Mouse (Mus musculus): ENCODE measurements around the gene Tap2. TPM values are rescaled to one million over a fixed set of nuclear protein-coding genes. Genes with fewer than 3 reads are reported as not detected.
A peak's percentile ranks its signal among the peaks of the same experiment; 100 is the strongest.
"Not testable (repeated sequence)": the region's sequence is repeated elsewhere in the genome, so short reads cannot be mapped to it uniquely, and the experiment has no call there.

Tap2 gene
- total RNA-seq, 2 experiments from 2014 or later = 47.0 to 54.3 TPM

DNA sequence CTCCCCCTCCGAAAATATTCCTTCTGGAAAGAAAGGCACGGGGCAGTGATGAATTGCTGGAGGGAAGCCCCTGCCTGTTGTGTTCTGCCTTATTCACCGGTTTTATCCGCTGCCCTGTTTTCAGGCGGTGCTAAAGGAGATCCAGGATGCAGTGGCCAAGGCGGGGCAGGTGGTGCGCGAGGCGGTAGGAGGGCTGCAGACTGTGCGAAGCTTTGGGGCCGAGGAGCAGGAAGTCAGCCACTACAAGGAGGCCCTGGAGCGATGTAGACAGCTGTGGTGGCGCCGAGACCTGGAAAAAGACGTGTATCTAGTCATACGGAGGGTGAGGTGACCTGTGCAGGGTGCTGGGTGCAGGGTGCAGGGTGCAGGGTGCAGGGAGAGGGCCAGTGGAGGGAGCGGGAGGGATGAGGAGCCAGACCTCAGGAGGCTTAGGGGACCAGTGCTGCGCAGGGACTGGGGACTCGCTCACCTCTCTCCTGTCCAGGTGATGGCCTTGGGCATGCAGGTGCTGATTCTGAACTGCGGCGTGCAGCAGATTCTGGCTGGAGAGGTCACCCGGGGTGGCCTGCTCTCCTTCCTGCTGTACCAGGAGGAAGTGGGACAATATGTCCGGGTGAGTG lies 8.5 kb downstream of the Tap2 start:
- no peak for DNase-seq

- DNase-seq = no peak
Measured at GRCm38 (mm10) chr17:34213936-34214335, 10.6 kb downstream of the Tap2 start.

DNA sequence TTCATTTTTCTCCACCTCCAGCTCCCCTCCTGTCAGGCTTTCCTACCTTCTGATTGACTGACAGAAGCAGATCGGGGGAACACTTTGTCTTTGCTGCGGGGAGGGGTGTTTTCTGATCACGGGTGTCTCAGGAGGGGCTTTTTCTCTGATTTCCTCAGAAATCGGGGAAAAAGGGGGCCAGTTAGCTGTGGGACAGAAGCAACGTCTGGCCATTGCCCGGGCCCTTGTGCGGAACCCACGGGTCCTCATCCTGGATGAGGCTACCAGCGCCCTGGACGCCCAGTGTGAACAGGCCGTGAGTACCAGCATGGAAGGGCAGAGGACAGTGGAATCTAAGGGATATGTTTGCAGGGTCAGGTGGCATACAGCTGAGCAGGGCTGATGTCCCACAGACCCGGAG lies 11.8 kb downstream of the Tap2 start:
- DNase-seq = no peak

DNA sequence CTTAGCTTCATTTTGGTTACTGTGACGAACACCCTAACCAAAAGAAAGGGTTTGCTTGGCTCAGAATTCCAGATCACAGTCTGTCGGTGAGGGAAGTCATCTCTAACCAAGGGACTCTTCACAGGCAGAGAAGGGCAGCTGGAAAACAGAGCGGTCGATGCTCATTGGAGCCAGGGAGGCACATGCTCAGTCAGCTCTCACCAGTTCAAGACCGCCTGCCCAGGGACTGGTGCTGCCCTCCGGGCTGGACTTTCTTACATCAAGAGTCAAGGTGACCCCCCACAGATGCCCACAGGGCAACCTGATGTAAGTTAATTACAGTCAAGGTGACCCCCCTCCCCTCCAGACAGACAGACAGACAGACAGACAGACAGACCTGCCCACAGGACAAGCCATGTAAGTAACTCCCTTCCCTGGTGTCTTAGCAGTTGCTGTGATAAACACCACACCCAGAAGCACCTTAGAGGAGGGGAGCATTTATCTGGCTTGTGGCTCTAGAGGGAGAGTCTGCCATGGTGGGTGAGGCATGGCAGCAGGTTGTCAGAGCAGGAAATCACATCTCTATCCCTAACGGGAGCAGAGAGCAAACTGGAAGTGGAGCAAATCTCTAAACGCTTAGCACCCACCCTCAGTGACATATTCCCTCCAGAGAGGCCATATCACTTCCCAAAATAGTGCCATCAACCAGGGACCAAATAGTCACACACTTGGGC lies 14.0 kb downstream of the Tap2 start:
- no peak for DNase-seq

- no peak for DNase-seq
Measured at GRCm38 (mm10) chr17:34217986-34218385, 14.7 kb downstream of the Tap2 start.

DNA sequence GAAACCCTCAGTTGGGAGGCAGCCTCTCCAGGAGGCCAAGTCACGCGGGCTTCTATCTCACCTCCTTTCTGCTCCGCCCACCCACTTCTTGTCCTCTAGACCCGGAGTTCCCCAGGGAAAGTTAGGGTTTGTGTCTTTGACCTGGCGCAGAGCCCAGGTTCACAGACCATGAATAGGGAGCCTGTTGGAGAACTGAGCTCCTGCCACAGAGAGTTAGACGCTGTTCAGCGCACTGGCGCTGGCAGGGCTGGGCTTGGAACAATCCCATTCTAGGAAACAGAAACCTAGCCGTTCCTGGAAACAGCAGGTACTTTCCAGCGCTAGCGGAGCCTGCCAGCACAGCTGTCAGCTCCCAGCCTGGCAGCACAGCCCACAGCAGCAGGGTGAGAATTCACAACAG lies 15.3 kb downstream of the Tap2 start:
- DNase-seq = peak; percentile 48 to 77

DNA sequence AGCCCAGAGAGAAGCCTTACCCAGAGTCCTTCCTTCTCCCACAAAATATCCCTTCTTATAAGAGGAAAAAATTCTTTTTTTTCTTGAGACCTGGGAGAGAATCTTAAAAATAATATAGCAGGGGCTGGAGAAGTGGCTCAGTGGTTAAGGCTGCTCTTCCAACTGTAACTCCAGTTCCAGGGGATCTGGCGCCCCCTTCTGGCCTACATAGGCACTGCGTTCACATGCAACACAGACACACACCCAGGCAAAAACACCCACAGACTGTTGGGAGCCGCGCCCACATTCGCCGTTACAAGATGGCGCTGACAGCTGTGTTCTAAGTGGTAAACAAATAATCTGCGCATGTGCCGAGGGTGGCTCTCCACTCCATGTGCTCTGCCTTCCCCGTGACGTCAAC lies 15.8 kb downstream of the Tap2 start:
- DNase-seq = peak; percentile 70 to 79

- not testable (repeated sequence) for DNase-seq
Measured at GRCm38 (mm10) chr17:34219801-34220200, 16.5 kb downstream of the Tap2 start.

DNA sequence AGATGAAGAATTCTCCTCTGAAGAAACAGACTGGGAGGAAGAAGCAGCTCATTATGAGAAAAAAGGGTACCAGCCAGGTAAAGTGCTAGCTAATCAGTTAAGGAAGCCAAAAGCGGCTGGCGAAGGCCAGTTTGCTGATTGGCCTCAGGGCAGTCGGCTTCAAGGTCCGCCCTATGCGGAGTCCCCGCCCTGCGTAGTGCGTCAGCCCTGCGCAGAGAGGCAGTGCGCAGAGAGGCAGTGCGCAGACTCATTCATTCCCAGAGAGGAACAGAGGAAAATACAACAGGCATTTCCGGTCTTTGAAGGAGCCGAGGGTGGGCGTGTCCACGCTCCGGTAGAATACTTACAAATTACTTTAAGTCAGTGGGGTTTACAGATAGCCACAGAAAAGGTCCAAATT lies 17.1 kb downstream of the Tap2 start:
- not testable (repeated sequence) for DNase-seq

- no peak for DNase-seq
Measured at GRCm38 (mm10) chr17:34224816-34225215, 21.5 kb downstream of the Tap2 start.

DNA sequence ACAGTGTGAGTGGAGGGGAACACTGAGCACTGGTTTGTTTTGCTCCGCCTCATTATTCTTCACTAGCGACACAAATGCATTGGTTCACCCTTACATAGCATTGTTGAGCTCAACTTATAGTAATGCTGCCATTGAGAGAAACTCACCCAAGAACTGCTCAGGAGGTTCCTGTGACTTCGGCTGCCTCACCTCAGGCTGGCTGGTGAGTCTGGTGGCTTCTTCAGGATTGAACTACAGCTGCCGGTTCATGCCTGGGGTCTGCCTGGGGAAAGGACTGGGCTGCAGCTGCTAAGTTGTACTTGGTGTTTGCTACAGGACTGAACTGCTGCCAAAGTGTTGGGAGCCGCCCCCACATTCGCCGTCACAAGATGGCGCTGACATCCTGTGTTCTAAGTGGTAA lies 22.1 kb downstream of the Tap2 start:
- DNase-seq = no peak

DNA sequence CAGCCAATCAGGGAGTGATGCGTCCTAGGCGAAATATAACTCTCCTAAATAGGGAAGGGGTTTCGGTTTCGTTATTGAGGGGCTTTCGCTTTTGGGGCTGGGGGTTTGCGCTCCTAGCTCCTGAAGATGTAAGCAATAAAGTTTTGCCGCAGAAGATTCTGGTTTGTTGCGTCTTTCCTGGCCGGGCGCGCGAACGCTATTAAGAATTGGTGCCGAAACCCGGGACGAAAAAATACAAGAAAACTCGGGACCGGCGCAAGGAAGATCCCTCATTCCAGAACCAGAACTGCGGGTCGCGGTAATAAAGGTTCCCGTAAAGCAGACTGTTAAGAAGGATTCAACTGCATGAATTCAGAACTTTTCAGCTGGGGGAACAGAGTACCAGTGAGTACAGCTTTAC lies 22.6 kb downstream of the Tap2 start:
- not testable (repeated sequence) for DNase-seq

DNA sequence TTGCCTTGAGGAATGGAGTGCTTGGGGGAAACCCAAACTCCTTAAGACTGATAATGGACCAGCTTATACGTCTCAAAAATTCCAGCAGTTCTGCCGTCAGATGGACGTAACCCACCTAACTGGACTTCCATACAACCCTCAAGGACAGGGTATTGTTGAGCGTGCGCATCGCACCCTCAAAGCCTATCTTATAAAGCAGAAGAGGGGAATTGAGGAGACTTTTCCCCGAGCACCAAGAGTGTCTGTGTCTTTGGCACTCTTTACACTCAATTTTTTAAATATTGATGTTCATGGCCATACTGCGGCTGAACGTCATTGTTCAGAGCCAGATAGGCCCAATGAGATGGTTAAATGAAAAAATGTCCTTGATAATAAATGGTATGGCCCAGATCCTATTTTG lies 27.6 kb downstream of the Tap2 start:
- DNase-seq = not testable (repeated sequence)

- DNase-seq = not testable (repeated sequence)
Measured at GRCm38 (mm10) chr17:34232021-34232420, 28.7 kb downstream of the Tap2 start.

DNA sequence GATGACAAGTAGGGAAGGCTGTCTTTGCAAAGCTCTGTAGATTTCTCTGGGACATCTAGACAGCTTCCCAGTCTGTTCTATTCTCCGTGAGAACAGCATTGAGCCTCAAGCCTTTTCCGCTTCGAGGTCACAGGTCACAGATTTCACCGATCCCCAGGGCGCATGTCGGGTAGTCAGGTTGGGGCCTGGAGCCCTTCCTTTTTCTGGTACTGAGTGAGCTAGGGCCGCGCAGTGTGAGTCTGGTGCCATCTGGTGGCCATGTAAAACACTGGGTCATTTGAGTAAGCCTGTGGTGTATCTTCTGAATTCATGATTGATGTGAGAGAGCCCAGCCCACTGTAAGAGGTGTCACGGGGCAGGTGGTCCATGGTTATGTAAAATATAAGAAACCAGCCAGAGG lies 31.6 kb downstream of the Tap2 start:
- peak; percentile 80 to 84 for DNase-seq

DNA sequence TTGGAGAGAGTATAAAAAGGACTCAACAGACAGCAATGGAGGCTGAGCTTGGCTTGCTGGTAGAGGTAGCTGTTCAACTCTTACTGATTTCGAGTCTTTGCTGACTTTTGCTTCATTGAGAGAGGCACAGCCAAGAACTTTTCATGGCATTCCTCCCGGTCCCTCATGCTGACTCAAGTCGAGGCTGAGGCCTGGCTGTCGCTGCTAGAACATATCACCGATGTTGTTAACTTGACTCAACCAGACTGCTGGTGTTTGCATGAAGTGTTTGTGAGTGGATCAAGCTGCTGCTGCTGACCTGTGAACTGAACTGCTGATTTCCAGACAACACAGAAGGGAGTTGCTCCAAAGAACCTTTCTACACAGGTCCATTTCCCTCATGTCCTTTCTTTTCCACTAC lies 33.4 kb downstream of the Tap2 start:
- no peak for DNase-seq

- no peak for DNase-seq
Measured at GRCm38 (mm10) chr17:34237741-34238140, 34.4 kb downstream of the Tap2 start.

DNA sequence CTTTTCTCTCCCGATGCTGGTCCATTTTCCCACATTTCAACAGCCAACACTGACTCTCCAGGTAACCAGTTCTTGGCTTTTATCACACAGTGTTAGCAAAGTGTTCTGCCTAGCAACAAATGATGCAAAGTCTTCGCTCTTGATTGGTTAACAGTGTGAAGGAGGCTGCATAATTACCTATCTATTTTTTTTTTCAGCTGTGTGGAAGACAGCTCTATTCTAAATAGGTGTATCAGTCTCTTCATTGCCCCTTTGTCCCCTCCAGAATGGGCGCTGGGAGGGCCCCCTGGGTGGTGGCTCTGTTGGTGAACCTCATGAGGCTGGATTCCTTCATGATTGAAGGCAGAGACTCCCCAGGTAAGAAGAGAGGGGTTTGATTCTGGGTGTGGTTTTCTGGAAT lies 35.4 kb downstream of the Tap2 start, which contains the start of gene H2-Ob:
Gene H2-Ob, plus strand, starts transcription at position 198 of the 400 bp plus-strand sequence.
- DNase-seq = peak in 1 of 2 experiments; percentile 34

DNA sequence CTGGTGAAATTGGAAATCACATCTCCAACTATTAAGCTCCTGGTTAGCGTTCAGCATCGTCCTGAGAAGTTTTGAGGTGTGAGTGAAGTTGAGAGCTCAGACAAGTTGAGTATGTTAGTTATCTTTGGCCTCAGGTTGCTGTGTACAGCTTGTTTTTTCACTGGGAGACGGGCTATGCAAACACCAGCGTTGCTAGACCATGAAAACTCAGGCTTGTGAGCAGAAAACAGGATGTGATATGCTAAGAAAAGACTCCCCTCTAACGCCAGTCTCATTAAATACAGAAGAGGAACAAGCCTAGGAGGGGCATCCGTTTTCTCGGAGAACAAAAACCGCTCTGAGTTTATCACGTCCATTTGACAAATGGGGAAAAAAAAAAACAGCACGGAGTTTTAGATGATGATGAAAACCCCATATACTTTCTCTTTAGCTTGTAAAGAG lies 36.3 kb downstream of the Tap2 start:
- no peak for DNase-seq

- no peak for DNase-seq
Measured at GRCm38 (mm10) chr17:34240366-34240765, 37.0 kb downstream of the Tap2 start.

DNA sequence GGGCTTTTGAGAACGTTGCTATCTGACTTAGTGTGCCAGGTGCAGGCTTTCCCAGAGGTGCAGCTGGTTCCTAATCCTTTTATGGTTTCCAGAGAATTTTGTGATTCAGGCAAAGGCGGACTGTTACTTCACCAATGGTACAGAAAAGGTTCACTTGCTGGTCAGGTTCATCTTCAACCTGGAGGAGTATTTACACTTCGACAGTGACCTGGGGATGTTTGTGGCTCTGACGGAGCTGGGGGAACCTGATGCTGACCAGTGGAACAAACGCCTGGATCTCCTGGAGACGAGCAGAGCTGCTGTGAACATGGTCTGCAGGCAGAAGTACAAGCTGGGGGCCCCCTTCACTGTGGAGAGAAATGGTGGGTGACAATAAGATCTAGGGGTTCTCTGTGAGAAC lies 37.6 kb downstream of the Tap2 start:
- no peak for DNase-seq

- DNase-seq = no peak
Measured at GRCm38 (mm10) chr17:34244656-34245055, 41.3 kb downstream of the Tap2 start.

GRCm38 (mm10) chr17:34247047-34247446 lies 43.7 kb downstream of the Tap2 start:
- DNase-seq = no peak

GRCm38 (mm10) chr17:34248764-34249163 lies 45.4 kb downstream of the Tap2 start:
- DNase-seq = no peak

All from adrenal gland, postnatal 36 days (tissue).